Mouse (Mus musculus) stomach, embryonic 16.5 days (tissue): ENCODE results near the gene Crebbp. TPM values are rescaled to one million over a fixed set of nuclear protein-coding genes. Genes with fewer than 3 reads are reported as not detected.

Experiments used
- ATAC-seq: fragments of 200-750 bp; cut with Nextera tagmentation; 2 replicates; pipeline ENCODE4 v1.8.0; 2017; ENCODE audit warnings: moderate number of reproducible peaks, moderate TSS enrichment; ENCODE audit not compliant: insufficient read depth, low FRiP score
- H3K27ac ChIP-seq: fragments of 300-500 bp; sonication (generic); 2 replicates; pipeline ENCODE4 v1.5.1; 2014; ENCODE audit warnings: low read length
- H3K27me3 ChIP-seq: fragments of 300-500 bp; sonication (generic); 2 replicates; pipeline ENCODE4 v1.6.1; 2014; ENCODE audit warnings: low read length, control low read depth, mixed read lengths; ENCODE audit not compliant: control insufficient read depth, insufficient read depth
- H3K36me3 ChIP-seq: fragments of 300-500 bp; sonication (generic); 2 replicates; pipeline ENCODE4 v1.6.1; 2014; ENCODE audit warnings: low read length; ENCODE audit not compliant: control insufficient read depth, insufficient read depth
- H3K4me1 ChIP-seq: fragments of 300-500 bp; sonication (generic); 2 replicates; pipeline ENCODE4 v1.6.1; 2014; ENCODE audit warnings: low read length, control low read depth, mixed read lengths; ENCODE audit not compliant: control insufficient read depth, insufficient read depth
- H3K4me2 ChIP-seq: fragments of 300-500 bp; sonication (generic); 2 replicates; pipeline ENCODE4 v1.6.1; 2014; ENCODE audit warnings: low read depth, low read length, mixed read lengths
- H3K4me3 ChIP-seq: fragments of 300-500 bp; sonication (generic); replicated peaks from 2 replicates; pipeline ENCODE4 v1.5.1; 2014; ENCODE audit warnings: mild to moderate bottlenecking, low read length
- H3K9ac ChIP-seq: fragments of 300-500 bp; sonication (generic); 2 replicates; pipeline ENCODE4 v1.6.1; 2014; ENCODE audit warnings: low read length
- H3K9me3 ChIP-seq: fragments of 300-500 bp; sonication (generic); replicated peaks from 2 replicates; pipeline ENCODE4 v1.6.1; 2016; ENCODE audit warnings: low read length, control low read depth; ENCODE audit not compliant: control insufficient read depth
- WGBS: fragments of 180-500 bp; shearing (Covaris S2); extraction: QIAGEN DNeasy Blood & Tissue Kit; methylation state at CpG from one replicate; pipeline ENCODE4 v1.1.7; 2014; 5-methylcytosine and 5-hydroxymethylcytosine counted together
- polyA plus RNA-seq: library from polyadenylated mRNA; unstranded; fragments of >200 nt; fragmentation: Nextera tagmentation; extraction: Ambion mirVana; gene quantifications from 2 replicates; pipeline ENCODE4 v1.2.1, GENCODE M21; 2015

The Crebbp gene
- polyA plus RNA-seq, 1 experiment from 2014 or later: 28.0 TPM

GRCm38 (mm10) chr16:4212963-4213798, 616 bp downstream of the Crebbp start:
- Histone ChIP-seq H3K36me3 (no peaks in the 10 kb centered on the region; the same call in 1 of the 2 replicates), H3K4me1 (peaks cover 13% of the 10 kb centered on the region; the same call in 1 of the 2 replicates), H3K4me3 (peak overlapping the region; percentile 96), H3K4me2 (peak overlapping the region; percentile 69), H3K27ac (peak overlapping the region; percentile 99), H3K27me3 (no peaks in the 10 kb centered on the region), H3K9ac (peak overlapping the region; percentile 99), H3K9me3 (no peaks in the 10 kb centered on the region)
- under 1% methylated on average over 91 of the region's 128 CpGs for WGBS
- peak; percentile 69 for ATAC-seq

GRCm38 (mm10) chr16:4212167-4212962, 1.4 kb downstream of the Crebbp start:
- no peak for ATAC-seq
- Histone ChIP-seq H3K36me3 (no peaks in the 10 kb centered on the region; the same call in 1 of the 2 replicates), H3K4me1 (peaks cover 16% of the 10 kb centered on the region), H3K9ac (peak overlapping the region; percentile 99), H3K4me3 (peak overlapping the region; percentile 96), H3K27me3 (no peaks in the 10 kb centered on the region), H3K9me3 (no peaks in the 10 kb centered on the region), H3K4me2 (peak overlapping the region; percentile 69), H3K27ac (peak overlapping the region; percentile 99; the same call in 1 of the 2 replicates)
- 2% methylated on average over 23 of the region's 23 CpGs for WGBS

DNA sequence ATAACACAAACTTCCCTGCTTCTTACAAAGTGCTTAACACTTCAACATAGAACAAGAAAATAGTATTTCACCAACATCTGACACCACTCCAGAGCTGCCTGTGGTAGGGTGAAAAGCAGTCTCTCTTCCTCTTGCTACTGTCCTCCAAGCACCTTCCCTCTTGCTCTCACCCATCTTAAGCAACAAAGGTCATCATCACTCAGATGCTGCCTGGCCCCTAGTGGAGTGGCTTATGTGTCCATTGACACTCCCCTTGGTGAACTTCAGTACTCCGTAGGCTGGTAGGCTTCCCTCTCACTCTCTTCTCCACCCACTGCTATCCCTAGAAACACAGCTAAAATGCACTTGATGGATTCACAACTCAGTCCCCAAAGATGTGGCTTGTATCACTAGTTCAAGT, 3.5 kb downstream of the Crebbp start:
- no peaks in the 10 kb centered on the region for H3K27me3 ChIP-seq
- no peaks in the 10 kb centered on the region; the same call in 1 of the 2 replicates for H3K36me3 ChIP-seq
- no peak overlapping the region for H3K4me3 ChIP-seq
- no peak overlapping the region for H3K27ac ChIP-seq
- H3K4me2 ChIP-seq: no peak overlapping the region
- peaks cover 20% of the 10 kb centered on the region for H3K4me1 ChIP-seq
- no peak for ATAC-seq
- WGBS: 64% methylated on average over 1 of the region's 1 CpGs
- no peak overlapping the region for H3K9ac ChIP-seq
- H3K9me3 ChIP-seq: no peaks in the 10 kb centered on the region

GRCm38 (mm10) chr16:4203592-4203991, 10.2 kb downstream of the Crebbp start:
- Histone ChIP-seq H3K4me3 (no peak overlapping the region), H3K9ac (no peak overlapping the region), H3K27ac (no peak overlapping the region), H3K4me1 (peaks cover 13% of the 10 kb centered on the region; the same call in 1 of the 2 replicates), H3K27me3 (no peaks in the 10 kb centered on the region), H3K36me3 (no peaks in the 10 kb centered on the region; the same call in 1 of the 2 replicates), H3K9me3 (no peaks in the 10 kb centered on the region), H3K4me2 (no peak overlapping the region)
- no peak for ATAC-seq
- 89% methylated on average over 1 of the region's 1 CpGs for WGBS

DNA sequence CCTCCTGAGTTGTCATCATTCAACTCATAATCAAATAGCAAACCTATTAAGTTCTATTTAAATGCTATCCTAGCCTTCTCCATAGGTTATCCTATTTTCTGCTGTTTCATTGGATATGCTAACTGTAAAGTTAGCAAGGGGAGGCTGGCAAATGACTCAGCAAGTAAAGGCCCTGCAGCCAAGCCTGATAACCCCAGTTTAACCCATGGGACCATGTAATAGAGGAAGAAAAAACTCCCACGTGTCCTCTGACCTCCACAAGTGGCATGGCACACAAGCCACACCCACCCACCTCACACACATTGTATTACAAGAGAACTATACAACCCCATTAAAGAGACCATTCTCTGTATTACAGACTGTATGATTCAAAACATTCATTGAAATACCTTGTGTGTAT, 13.8 kb downstream of the Crebbp start:
- H3K9ac ChIP-seq: no peak overlapping the region
- H3K4me1 ChIP-seq: peaks cover 5% of the 10 kb centered on the region; the same call in 1 of the 2 replicates
- H3K27ac ChIP-seq: no peak overlapping the region
- ATAC-seq: 0 out of 2 replicates have a peak, but pooled peaks have one; percentile 21
- WGBS: 17% methylated on average over 1 of the region's 1 CpGs
- no peak overlapping the region for H3K4me3 ChIP-seq
- H3K27me3 ChIP-seq: no peaks in the 10 kb centered on the region
- no peaks in the 10 kb centered on the region for H3K9me3 ChIP-seq
- no peak overlapping the region for H3K4me2 ChIP-seq
- H3K36me3 ChIP-seq: no peaks in the 10 kb centered on the region

- H3K4me3 ChIP-seq: no peak overlapping the region
- 49% methylated on average over 2 of the region's 2 CpGs for WGBS
- ATAC-seq: no peak
Observed at GRCm38 (mm10) chr16:4199566-4199965, 14.2 kb downstream of the Crebbp start.

GRCm38 (mm10) chr16:4198004-4198403, 15.8 kb downstream of the Crebbp start:
- no peak overlapping the region for H3K4me2 ChIP-seq
- peaks cover 5% of the 10 kb centered on the region; the same call in 1 of the 2 replicates for H3K4me1 ChIP-seq
- ATAC-seq: no peak
- H3K9me3 ChIP-seq: no peaks in the 10 kb centered on the region
- no peak overlapping the region for H3K9ac ChIP-seq
- no peaks in the 10 kb centered on the region for H3K36me3 ChIP-seq
- H3K4me3 ChIP-seq: no peak overlapping the region
- no peaks in the 10 kb centered on the region for H3K27me3 ChIP-seq
- 82% methylated on average over 4 of the region's 4 CpGs for WGBS
- H3K27ac ChIP-seq: no peak overlapping the region

More at GRCm38 (mm10) chr16:4199566-4199965, 14.2 kb downstream of the Crebbp start:
- peaks cover 5% of the 10 kb centered on the region; the same call in 1 of the 2 replicates for H3K4me1 ChIP-seq
- H3K4me2 ChIP-seq: no peak overlapping the region
- H3K27ac ChIP-seq: no peak overlapping the region
- H3K27me3 ChIP-seq: no peaks in the 10 kb centered on the region
- H3K9me3 ChIP-seq: no peaks in the 10 kb centered on the region
- H3K36me3 ChIP-seq: no peaks in the 10 kb centered on the region
- no peak overlapping the region for H3K9ac ChIP-seq

GRCm38 (mm10) chr16:4190166-4190565, 23.6 kb downstream of the Crebbp start:
- Histone ChIP-seq H3K27me3 (no peaks in the 10 kb centered on the region), H3K4me1 (no peaks in the 10 kb centered on the region; the same call in 1 of the 2 replicates), H3K4me3 (no peak overlapping the region), H3K27ac (no peak overlapping the region), H3K9me3 (no peaks in the 10 kb centered on the region), H3K9ac (no peak overlapping the region), H3K36me3 (no peaks in the 10 kb centered on the region), H3K4me2 (no peak overlapping the region)
- no peak for ATAC-seq
- 87% methylated on average over 1 of the region's 1 CpGs for WGBS
